Mouse (Mus musculus): ENCODE measurements around the gene Kcnd2. TPM values are rescaled to one million over a fixed set of nuclear protein-coding genes. Genes with fewer than 3 reads are reported as not detected.

Gene Kcnd2
- polyA plus RNA-seq, 1 experiment from 2014 or later: 4.1 TPM

DNA sequence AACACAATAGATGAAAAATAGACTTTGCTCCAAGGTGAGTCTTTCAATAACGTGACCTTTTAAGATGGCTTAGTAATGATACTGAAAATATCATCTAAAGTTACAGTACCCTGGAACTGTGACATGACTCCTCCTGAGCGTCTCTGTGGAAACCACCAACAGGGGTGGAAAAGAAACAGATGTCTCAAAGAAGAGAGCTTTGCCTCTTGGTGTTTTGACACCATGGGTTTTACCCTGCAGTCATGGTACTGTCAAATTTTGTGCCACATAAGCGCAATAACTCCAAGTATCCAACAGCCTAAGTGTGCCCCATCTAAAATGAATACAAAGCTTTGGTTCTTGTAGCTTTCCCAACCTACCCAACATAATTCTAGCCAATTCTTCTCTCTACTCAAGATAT is 374.9 kb downstream of the Kcnd2 start:
- H3K9me3 ChIP-seq (ENCODE audit: control insufficient read depth, low read length): no peaks in the 10 kb centered on the region
- no peak overlapping the region for H3K27ac ChIP-seq (ENCODE audit: low read depth, low read length)
- H3K4me3 ChIP-seq (ENCODE audit: low read length): no peak overlapping the region
- ATAC-seq (ENCODE audit: low FRiP score, low TSS enrichment): no peak
- no peak overlapping the region for H3K9ac ChIP-seq (ENCODE audit: low read depth, low read length)
- H3K36me3 ChIP-seq (ENCODE audit: control insufficient read depth, insufficient read depth, low read length): no peaks in the 10 kb centered on the region
- no peaks in the 10 kb centered on the region for H3K4me1 ChIP-seq (ENCODE audit: control insufficient read depth, insufficient read depth, low read length)
- no peak overlapping the region for H3K4me2 ChIP-seq (replicated peaks; ENCODE audit: low read depth, low read length)
- 79% methylated on average over 3 of the region's 3 CpGs for WGBS
- no peaks in the 10 kb centered on the region for H3K27me3 ChIP-seq (ENCODE audit: control insufficient read depth, insufficient read depth, low read length)

DNA sequence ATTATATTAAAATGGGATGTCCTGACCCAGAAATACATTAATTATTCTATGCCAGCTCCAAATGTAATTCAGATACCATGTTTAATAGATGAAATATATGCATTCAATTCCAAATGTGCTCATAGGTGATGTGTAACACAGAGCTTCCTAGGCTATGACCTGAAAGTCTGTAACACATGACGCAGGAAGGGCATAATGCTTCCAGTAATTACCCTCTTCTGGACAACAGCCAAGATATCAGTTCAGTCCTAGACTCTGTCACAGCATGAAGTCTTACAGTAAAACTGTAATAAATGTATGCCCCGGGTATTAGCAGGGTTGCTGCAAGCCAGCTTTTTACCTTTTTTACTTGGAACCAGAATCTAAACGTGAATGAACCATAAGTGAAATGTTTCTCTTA is 382.1 kb downstream of the Kcnd2 start:
- ATAC-seq (ENCODE audit: low FRiP score, low TSS enrichment): no peak
- Histone ChIP-seq H3K4me3 (ENCODE audit: low read length) (no peak overlapping the region), H3K9me3 (ENCODE audit: control insufficient read depth, low read length) (no peaks in the 10 kb centered on the region), H3K4me1 (ENCODE audit: control insufficient read depth, insufficient read depth, low read length) (no peaks in the 10 kb centered on the region), H3K27ac (ENCODE audit: low read depth, low read length) (no peak overlapping the region), H3K9ac (ENCODE audit: low read depth, low read length) (no peak overlapping the region), H3K4me2 (replicated peaks; ENCODE audit: low read depth, low read length) (no peak overlapping the region), H3K36me3 (ENCODE audit: control insufficient read depth, insufficient read depth, low read length) (no peaks in the 10 kb centered on the region), H3K27me3 (ENCODE audit: control insufficient read depth, insufficient read depth, low read length) (no peaks in the 10 kb centered on the region)
- 67% methylated on average over 3 of the region's 3 CpGs for WGBS

DNA sequence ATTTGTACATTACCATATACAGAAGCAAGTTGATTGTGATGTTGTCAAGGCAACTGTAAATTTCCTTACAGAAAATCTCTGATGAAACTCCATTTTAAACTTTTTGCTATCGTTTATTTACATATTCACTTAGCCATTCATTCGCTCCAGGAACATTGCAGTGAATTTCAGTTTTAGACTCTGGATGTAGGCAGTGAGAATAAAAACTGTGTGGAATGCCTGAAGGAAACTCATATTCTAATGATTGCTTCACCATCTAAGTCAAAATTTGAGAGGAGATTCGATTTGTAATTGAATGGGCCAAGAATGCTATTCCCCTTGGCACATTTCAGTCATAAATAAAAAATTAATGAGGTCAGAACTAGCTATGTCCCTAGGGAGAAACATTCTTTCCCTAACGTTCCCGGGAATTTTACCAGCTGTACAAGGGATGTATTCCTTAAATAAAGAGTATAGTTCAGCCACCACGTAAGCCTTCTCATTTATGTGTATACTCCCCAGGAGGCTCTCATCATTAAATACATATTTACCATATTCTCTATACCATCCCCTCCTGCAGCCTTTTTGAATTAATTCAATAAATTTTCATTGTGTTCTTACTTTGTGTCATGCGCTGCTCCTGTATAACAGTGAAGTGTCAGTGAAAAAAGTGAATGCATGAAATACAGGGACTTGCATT is 394.2 kb downstream of the Kcnd2 start:
- WGBS: 59% methylated on average over 7 of the region's 7 CpGs
- Histone ChIP-seq H3K9me3 (ENCODE audit: control insufficient read depth, low read length) (no peaks in the 10 kb centered on the region), H3K27me3 (ENCODE audit: control insufficient read depth, insufficient read depth, low read length) (no peaks in the 10 kb centered on the region)

GRCm38 (mm10) chr6:21629989-21630388 is 414.7 kb downstream of the Kcnd2 start:
- 92% methylated on average over 4 of the region's 4 CpGs for WGBS
- ATAC-seq (ENCODE audit: low FRiP score, low TSS enrichment): no peak
- no peak overlapping the region for H3K4me3 ChIP-seq (ENCODE audit: low read length)

More for the DNA sequence above, 394.2 kb downstream of the Kcnd2 start:
- Histone ChIP-seq H3K27ac (ENCODE audit: low read depth, low read length) (no peak overlapping the region), H3K4me1 (ENCODE audit: control insufficient read depth, insufficient read depth, low read length) (no peaks in the 10 kb centered on the region), H3K9ac (ENCODE audit: low read depth, low read length) (no peak overlapping the region), H3K4me3 (ENCODE audit: low read length) (no peak overlapping the region), H3K36me3 (ENCODE audit: control insufficient read depth, insufficient read depth, low read length) (no peaks in the 10 kb centered on the region), H3K4me2 (replicated peaks; ENCODE audit: low read depth, low read length) (no peak overlapping the region)
- no peak for ATAC-seq (ENCODE audit: low FRiP score, low TSS enrichment)

DNA sequence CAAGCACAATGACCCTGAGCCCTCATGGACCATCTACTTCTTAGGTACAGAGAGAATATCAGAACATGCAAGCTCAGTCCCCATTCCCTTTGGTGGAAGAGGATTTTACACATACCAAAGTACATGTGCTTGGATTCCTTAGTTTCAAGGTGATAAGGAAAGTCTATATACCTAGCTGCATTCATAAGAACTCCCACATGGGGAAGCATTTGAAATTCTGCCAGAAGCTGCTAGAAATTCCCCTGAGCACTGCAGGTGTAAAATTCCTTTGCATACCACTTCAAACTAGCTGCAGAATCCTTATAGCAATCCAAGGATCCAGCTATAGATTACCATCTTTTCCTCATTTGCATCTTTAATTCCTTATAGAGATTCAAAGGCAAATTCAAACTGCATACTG is 440.4 kb downstream of the Kcnd2 start:
- Histone ChIP-seq H3K9me3 (ENCODE audit: control insufficient read depth, low read length) (no peaks in the 10 kb centered on the region), H3K4me2 (replicated peaks; ENCODE audit: low read depth, low read length) (no peak overlapping the region), H3K27me3 (ENCODE audit: control insufficient read depth, insufficient read depth, low read length) (no peaks in the 10 kb centered on the region), H3K9ac (ENCODE audit: low read depth, low read length) (no peak overlapping the region), H3K27ac (ENCODE audit: low read depth, low read length) (no peak overlapping the region), H3K36me3 (ENCODE audit: control insufficient read depth, insufficient read depth, low read length) (no peaks in the 10 kb centered on the region), H3K4me1 (ENCODE audit: control insufficient read depth, insufficient read depth, low read length) (no peaks in the 10 kb centered on the region), H3K4me3 (ENCODE audit: low read length) (no peak overlapping the region)
- no peak for ATAC-seq (ENCODE audit: low FRiP score, low TSS enrichment)

More at GRCm38 (mm10) chr6:21629989-21630388, 414.7 kb downstream of the Kcnd2 start:
- Histone ChIP-seq H3K27ac (ENCODE audit: low read depth, low read length) (no peak overlapping the region), H3K9me3 (ENCODE audit: control insufficient read depth, low read length) (no peaks in the 10 kb centered on the region), H3K9ac (ENCODE audit: low read depth, low read length) (no peak overlapping the region), H3K4me1 (ENCODE audit: control insufficient read depth, insufficient read depth, low read length) (no peaks in the 10 kb centered on the region), H3K36me3 (ENCODE audit: control insufficient read depth, insufficient read depth, low read length) (no peaks in the 10 kb centered on the region), H3K4me2 (replicated peaks; ENCODE audit: low read depth, low read length) (no peak overlapping the region), H3K27me3 (ENCODE audit: control insufficient read depth, insufficient read depth, low read length) (no peaks in the 10 kb centered on the region)

DNA sequence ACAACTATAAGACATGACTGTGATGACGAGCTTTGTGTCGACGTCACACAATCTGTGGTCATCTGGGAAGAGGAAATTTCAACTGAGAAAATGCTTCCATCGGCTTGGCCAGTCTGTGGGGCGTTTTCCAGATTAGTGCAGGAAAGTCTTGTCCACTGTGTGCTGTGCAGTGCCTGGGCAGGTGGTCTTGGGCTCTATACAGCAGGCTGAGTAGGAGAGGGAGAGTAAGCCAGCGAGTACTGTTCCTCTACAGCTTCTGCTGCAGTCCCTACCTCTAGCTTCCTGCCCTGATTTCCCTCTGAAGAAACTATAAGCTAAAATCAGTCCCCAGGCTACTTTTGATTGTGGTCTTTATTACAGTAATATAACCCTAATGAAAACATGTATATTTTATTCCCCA is 448.8 kb downstream of the Kcnd2 start:
- no peaks in the 10 kb centered on the region for H3K4me1 ChIP-seq (ENCODE audit: control insufficient read depth, insufficient read depth, low read length)
- H3K9ac ChIP-seq (ENCODE audit: low read depth, low read length): no peak overlapping the region
- no peaks in the 10 kb centered on the region for H3K9me3 ChIP-seq (ENCODE audit: control insufficient read depth, low read length)
- H3K27me3 ChIP-seq (ENCODE audit: control insufficient read depth, insufficient read depth, low read length): no peaks in the 10 kb centered on the region
- H3K4me3 ChIP-seq (ENCODE audit: low read length): no peak overlapping the region
- WGBS: 83% methylated on average over 6 of the region's 6 CpGs
- H3K27ac ChIP-seq (ENCODE audit: low read depth, low read length): no peak overlapping the region
- ATAC-seq (ENCODE audit: low FRiP score, low TSS enrichment): no peak
- H3K36me3 ChIP-seq (ENCODE audit: control insufficient read depth, insufficient read depth, low read length): no peaks in the 10 kb centered on the region
- no peak overlapping the region for H3K4me2 ChIP-seq (replicated peaks; ENCODE audit: low read depth, low read length)

GRCm38 (mm10) chr6:21664638-21665037 is 449.3 kb downstream of the Kcnd2 start:
- H3K4me2 ChIP-seq (replicated peaks; ENCODE audit: low read depth, low read length): no peak overlapping the region
- no peaks in the 10 kb centered on the region for H3K4me1 ChIP-seq (ENCODE audit: control insufficient read depth, insufficient read depth, low read length)
- no peak overlapping the region for H3K9ac ChIP-seq (ENCODE audit: low read depth, low read length)
- no peaks in the 10 kb centered on the region for H3K9me3 ChIP-seq (ENCODE audit: control insufficient read depth, low read length)
- no peak overlapping the region for H3K4me3 ChIP-seq (ENCODE audit: low read length)
- H3K27ac ChIP-seq (ENCODE audit: low read depth, low read length): no peak overlapping the region
- no peaks in the 10 kb centered on the region for H3K36me3 ChIP-seq (ENCODE audit: control insufficient read depth, insufficient read depth, low read length)
- no peaks in the 10 kb centered on the region for H3K27me3 ChIP-seq (ENCODE audit: control insufficient read depth, insufficient read depth, low read length)
- ATAC-seq (ENCODE audit: low FRiP score, low TSS enrichment): no peak
- WGBS: 63% methylated on average over 4 of the region's 4 CpGs

GRCm38 (mm10) chr6:21684252-21684651 is 468.9 kb downstream of the Kcnd2 start:
- WGBS: 33% methylated on average over 6 of the region's 6 CpGs
- Histone ChIP-seq H3K4me1 (ENCODE audit: control insufficient read depth, insufficient read depth, low read length) (no peaks in the 10 kb centered on the region), H3K9ac (ENCODE audit: low read depth, low read length) (no peak overlapping the region), H3K9me3 (ENCODE audit: control insufficient read depth, low read length) (no peaks in the 10 kb centered on the region), H3K27me3 (ENCODE audit: control insufficient read depth, insufficient read depth, low read length) (no peaks in the 10 kb centered on the region), H3K4me2 (replicated peaks; ENCODE audit: low read depth, low read length) (no peak overlapping the region), H3K27ac (ENCODE audit: low read depth, low read length) (no peak overlapping the region), H3K4me3 (ENCODE audit: low read length) (no peak overlapping the region), H3K36me3 (ENCODE audit: control insufficient read depth, insufficient read depth, low read length) (no peaks in the 10 kb centered on the region)
- no peak for ATAC-seq (ENCODE audit: low FRiP score, low TSS enrichment)

GRCm38 (mm10) chr6:21686388-21686787 is 471.1 kb downstream of the Kcnd2 start:
- Histone ChIP-seq H3K4me1 (ENCODE audit: control insufficient read depth, insufficient read depth, low read length) (no peaks in the 10 kb centered on the region), H3K4me2 (replicated peaks; ENCODE audit: low read depth, low read length) (no peak overlapping the region), H3K4me3 (ENCODE audit: low read length) (no peak overlapping the region), H3K9me3 (ENCODE audit: control insufficient read depth, low read length) (no peaks in the 10 kb centered on the region), H3K27ac (ENCODE audit: low read depth, low read length) (no peak overlapping the region), H3K27me3 (ENCODE audit: control insufficient read depth, insufficient read depth, low read length) (no peaks in the 10 kb centered on the region), H3K36me3 (ENCODE audit: control insufficient read depth, insufficient read depth, low read length) (no peaks in the 10 kb centered on the region), H3K9ac (ENCODE audit: low read depth, low read length) (no peak overlapping the region)
- WGBS: 79% methylated on average over 1 of the region's 1 CpGs
- no peak for ATAC-seq (ENCODE audit: low FRiP score, low TSS enrichment)
